Mouse (Mus musculus): ENCODE data around the gene Dytn. TPM values are rescaled to one million over a fixed set of nuclear protein-coding genes. Genes with fewer than 3 reads are reported as not detected.

The Dytn gene
- polyA plus RNA-seq, 1 experiment from 2014 or later, result 0.10 TPM

DNA sequence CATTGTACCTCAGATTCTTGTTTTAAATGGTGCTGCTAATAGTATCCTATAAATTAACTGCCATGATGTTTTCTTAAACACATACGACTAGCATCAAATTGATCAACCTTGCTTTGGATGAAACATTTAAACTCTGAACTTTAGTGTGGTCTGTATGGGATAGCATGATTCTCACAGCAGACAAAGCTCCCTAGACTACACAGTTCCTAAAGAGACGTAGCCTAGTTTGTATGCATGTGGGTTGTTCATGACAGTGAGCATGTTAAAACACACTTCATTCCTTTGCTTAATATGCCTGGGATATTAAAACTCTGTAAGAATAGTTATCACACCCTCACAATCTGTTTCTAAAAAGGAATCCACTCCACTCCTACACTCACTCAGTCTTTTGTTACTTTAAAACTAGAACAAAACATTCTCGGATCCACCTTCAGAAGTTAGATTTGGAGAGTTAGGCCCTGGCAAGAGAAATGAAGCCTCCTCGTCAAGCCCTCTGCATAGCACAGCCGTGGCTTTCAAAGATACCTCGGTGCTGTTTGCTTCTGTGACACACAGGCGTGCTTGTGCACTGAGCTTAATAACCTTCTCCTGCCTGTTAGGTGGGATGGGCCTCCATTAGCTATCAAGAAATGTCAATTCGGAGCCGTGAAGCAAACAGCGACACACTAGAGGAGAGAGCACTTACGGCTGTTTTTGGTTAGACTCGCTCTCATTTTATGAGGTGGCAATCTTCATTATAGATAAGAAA lies 112.7 kb downstream of the Dytn start:
- H3K27ac ChIP-seq (replicated peaks), result peak overlapping the region; percentile 60
- peaks cover 21% of the 10 kb centered on the region for H3K4me1 ChIP-seq (replicated peaks)
- peaks cover 5% of the 10 kb centered on the region; the same call in 1 of the 2 replicates for H3K36me3 ChIP-seq
- H3K4me3 ChIP-seq, result no peak overlapping the region
- no peaks in the 10 kb centered on the region for H3K9me3 ChIP-seq
- ATAC-seq (ENCODE audit: low FRiP score, low read depth), result no peak
- H3K4me2 ChIP-seq, result no peak overlapping the region
- H3K9ac ChIP-seq, result no peak overlapping the region
- no peaks in the 10 kb centered on the region for H3K27me3 ChIP-seq
- WGBS, result 42% methylated on average over 12 of the region's 12 CpGs

GRCm38 (mm10) chr1:63573432-63573831 lies 113.3 kb downstream of the Dytn start:
- H3K27ac ChIP-seq (replicated peaks), result peak overlapping the region; percentile 60

More at GRCm38 (mm10) chr1:63573432-63573831, 113.3 kb downstream of the Dytn start:
- peaks cover 21% of the 10 kb centered on the region for H3K4me1 ChIP-seq (replicated peaks)
- H3K27me3 ChIP-seq, result no peaks in the 10 kb centered on the region
- ATAC-seq (ENCODE audit: low FRiP score, low read depth), result peak; percentile 76
- peaks cover 5% of the 10 kb centered on the region; the same call in 1 of the 2 replicates for H3K36me3 ChIP-seq
- H3K9me3 ChIP-seq, result no peaks in the 10 kb centered on the region
- 17% methylated on average over 6 of the region's 6 CpGs for WGBS
- H3K4me2 ChIP-seq, result no peak overlapping the region
- no peak overlapping the region for H3K9ac ChIP-seq
- H3K4me3 ChIP-seq, result no peak overlapping the region

Other genes with a start within 250 kb of the Dytn start
- gene Adam23, start 241.0 kb downstream of the Dytn start, polyA plus RNA-seq (2015; fragmentation: Nextera tagmentation; extraction: Ambion mirVana), result 13.6 and 16.5 TPM in 2 replicates
- not detected in 2 replicates for gene Gm39653, start 71.0 kb downstream of the Dytn start, polyA plus RNA-seq (2015; fragmentation: Nextera tagmentation; extraction: Ambion mirVana)
- gene Mdh1b, start 43.4 kb upstream of the Dytn start, polyA plus RNA-seq (2015; fragmentation: Nextera tagmentation; extraction: Ambion mirVana), result 0.67 and 0.72 TPM in 2 replicates
- 35.1 and 35.2 TPM in 2 replicates for gene Fastkd2, start 43.7 kb upstream of the Dytn start, polyA plus RNA-seq (2015; fragmentation: Nextera tagmentation; extraction: Ambion mirVana)
- 0.32 and 0.35 TPM in 2 replicates for gene 4933402D24Rik, start 82.3 kb upstream of the Dytn start, polyA plus RNA-seq (2015; fragmentation: Nextera tagmentation; extraction: Ambion mirVana)

All from hindbrain, embryonic 15.5 days (tissue).